Mouse (Mus musculus): ENCODE measurements at regions not wholly inside any gene's neighbourhood (a gene's known extent, or its start where the extent isn't known, plus 50 kb on each side); places are given as distances from the start of the nearest gene placed in this dataset.

DNA sequence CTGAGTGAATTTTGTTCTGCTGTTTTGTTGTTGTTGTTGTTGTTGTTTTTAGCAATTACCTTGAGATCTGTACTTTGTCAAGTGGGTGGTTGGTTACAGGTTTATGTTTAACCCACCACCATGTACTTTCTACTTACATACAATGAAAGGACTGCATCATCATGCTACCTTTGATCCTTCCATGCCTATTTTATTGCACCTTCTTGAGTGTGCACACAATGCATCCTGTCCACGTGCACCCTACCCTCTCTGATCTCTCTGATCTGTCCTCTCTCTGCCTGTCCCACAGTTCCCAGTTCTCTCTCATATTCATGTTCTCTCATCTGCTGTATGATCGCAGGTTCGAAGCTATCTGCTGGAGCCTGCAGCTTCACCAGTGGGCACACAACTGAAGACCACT is 59.9 kb upstream of the Gas1 start:
- no peak for DNase-seq

DNA sequence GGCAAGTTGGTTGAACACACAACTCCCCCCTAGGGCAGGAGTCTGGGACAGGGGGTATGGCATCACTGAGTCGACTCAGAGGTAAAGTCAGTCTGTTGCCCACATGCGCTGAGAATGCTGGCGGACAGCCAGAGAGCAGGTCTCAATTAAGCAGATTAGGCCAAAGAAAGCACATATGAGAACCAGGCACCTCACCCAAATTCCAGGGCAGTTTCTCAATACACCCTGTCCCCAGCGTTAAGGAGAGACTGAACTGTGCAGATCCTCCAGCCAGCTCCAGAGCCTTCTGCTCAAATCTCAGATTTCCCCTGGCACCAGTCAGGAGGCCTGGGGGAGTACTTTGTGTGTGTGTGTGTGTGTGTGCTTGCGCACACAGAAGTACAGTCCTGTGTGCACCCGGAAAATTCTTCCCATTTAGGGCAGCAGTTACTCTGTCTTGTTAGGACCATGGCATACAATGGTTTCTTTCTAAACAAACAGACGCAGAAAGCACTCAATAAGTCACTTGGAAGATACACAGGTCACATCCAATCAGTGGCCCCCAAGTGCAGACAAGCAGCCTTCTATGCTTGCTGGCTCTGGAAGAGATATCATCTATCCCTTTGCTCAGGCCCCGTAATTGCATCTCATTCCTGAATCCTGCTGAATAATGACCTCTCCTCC is 65.4 kb upstream of the Gas1 start:
- DNase-seq = no peak

DNA sequence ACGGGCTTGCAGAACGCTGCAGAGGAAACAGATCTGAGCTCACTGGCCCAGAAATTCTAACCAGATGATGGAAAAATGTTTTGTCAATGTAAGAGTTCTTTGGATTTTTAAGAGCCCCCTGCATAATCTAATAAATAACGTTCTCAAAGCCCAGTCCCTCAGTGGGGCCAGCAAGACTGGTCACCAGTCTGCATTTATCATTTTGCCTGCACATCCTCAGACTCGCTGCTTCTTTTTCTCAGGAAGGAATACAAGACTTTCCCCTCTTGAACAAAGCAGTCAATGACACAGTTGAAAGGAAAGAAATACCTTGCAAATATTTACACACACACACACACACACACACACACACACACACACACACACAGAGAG is 65.9 kb upstream of the Gas1 start:
- DNase-seq = no peak

DNA sequence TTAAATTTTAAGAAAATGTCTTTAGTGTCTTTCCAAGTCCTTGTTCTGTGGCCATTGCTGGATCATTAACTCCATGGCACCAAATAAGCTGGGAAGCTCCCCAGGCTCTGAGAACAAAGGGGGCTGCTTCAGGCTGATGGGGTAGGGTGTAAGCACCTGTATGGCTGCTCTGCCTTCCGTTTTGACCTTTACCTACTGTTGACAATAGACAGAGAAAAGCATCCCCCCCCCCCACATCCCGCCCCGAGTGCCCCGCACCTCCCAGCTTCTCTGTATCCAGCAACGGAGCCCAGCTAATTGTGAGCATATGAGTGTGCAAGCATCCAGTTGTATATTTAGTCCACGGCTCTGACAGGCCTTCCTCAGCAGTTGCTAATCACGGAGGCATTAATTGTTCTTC is 78.0 kb upstream of the Gas1 start:
- DNase-seq = no peak

DNA sequence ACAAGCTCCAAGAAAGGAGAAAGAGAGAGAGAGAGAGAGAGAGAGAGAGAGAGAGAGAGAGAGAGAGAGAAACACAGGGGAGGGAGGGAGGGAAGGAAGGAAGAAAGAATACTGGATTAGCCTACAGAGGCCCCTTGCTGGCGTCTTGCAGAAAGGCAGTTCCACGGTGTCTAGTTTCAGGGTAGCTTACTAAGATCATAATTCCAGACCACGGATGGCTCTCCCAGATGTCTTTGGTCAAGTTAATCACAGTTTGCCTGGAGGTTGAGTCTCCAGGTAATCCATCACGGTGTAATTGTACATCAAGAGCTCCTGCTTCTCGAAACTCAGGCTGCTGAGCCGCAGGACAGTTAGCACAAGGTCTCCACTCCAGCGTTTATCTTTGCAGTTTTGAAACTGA is 78.5 kb upstream of the Gas1 start:
- no peak for DNase-seq

DNA sequence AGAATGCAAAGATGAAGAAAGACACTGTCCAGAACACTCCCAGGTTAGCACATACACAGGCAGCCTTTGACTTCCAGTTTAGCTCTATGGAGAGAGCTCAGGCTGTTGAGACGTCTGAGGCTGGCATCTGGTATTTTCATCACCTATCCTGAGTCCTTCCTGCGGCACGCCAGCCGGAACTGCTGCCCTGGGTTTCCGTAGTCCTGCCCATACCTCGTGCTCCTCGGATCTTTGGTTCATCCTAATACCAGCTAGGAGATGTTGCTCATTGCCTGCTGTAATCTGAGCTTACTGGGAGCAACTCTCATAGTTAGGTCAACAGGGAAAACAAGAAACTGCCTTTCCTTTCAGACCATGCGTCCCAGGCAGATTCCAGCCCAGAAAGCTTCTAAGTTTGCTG is 79.8 kb upstream of the Gas1 start:
- DNase-seq = no peak

DNA sequence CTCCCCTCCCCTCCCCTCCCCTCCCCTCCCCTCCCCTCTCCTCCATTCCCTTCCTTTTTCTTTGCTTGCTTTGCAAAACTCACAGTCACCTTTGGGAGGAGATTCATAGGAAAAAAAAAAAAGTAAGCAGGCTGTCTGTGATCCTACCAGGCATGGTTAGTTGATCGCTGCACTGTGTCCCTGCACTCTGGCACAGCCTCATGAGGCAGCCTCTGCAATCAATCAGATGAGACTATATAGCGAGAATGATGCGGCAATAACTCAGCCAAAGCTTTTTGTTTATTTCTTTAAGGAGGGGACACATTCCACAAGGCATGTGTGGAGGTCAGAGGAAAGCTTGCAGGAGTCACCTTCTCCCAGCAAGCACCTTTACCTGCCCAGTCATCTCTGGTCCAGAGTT is 80.7 kb upstream of the Gas1 start:
- DNase-seq = no peak

DNA sequence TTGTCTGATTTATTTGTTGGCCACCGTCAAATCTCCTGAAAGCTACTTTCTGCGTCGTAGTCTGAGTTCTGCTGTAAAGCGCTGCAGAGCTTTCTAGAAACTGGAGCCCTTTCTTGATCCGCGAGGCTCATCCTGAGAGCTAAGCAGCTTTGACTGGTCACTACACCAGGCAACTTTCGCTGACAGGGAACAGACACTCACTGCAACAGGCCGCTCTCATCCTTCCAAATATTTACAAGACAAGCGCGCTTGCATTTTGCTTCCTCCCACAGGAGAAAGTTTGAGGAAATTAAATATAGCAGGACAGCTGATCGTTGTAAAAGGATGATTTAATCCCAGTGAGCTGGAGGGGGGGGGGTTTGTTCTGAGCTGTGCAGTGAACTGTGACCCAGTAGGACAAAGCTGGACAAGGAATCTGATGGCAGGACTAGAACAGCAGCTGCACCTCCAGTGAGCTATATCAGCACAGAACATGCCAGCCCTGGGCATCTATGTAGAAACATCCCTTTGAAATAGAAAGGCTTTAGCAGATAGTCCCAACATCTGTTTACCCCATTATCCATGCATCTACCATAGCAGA is 85.4 kb upstream of the Gas1 start:
- no peak for DNase-seq

DNA sequence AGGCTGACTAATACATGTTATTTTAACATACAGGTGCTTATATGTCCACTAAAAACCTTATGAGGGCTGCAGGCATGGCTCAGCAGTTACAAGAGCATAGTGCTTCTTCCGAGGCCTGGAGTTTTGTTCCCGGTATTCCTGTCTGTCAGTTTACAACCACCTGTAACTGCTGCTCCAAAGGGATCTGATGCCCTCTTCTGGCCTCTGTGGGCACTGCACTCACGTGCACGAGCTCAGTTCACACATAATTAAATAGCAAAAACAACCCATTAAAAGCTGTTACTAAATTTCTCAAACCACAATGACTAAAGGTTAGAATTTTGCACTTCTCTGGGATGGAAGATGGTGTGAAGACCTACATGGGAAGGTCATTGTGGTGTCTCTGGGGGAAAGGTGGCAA is 87.3 kb upstream of the Gas1 start:
- DNase-seq = no peak

DNA sequence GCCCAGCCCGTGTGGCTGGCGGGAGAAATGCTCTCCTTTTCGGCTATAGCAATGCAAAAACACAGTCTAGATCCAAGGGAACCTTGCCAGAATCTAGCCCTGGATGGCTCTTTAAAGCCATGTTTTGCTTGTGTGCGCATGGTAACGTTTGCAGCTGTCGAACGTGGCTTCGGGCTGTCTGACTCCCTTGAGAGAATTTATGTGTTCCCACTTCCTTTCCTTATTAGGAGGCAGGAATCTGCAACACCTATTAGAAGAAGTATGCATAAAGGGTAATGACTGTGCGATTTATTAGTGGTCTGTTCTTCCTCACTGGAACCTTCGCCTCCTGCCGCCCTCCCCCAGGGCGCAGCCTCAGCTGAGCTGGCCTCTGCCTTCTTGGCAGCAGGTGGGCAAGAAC is 90.4 kb upstream of the Gas1 start:
- peak; percentile 39 for DNase-seq

DNA sequence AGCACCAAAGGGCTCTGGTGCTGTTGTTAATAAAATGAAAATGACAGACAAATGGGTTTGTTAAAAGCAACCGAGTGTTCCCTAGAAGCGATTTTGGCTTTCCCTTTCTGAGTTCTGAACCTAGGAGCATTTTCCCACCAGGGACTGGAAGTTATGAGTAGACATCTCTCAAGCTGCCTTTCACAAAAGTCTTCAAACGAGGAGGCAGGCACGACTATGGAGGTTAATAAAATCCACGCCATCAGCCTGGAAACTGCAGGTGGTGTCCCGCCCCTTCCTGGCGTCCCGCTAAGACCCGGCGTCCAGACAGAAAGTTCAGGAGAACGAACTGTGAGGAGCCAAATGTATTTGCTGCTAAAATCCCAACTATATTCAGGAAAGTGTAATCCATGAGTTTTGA is 91.1 kb upstream of the Gas1 start:
- DNase-seq = no peak

DNA sequence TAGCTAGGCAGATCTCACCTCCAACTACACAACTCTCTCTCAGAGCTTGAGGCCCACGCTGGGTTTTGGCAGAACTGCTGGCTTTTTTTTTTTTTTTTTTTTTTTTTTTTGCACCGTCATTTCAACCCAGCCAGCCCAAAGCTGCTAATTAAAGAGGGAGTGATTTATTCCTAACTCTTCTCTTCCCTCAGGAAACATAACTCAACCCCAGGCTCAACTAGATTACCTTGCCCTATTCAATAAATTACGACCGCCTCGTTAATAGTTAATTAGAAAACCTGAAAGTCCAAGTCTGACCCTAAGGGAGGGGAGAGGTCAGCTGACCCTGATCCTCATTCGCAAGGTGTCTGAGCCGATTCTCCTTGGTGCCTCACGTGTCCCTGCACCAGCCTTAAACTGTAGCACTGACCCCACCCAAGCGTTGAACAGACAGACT is 92.3 kb upstream of the Gas1 start:
- no peak for DNase-seq

DNA sequence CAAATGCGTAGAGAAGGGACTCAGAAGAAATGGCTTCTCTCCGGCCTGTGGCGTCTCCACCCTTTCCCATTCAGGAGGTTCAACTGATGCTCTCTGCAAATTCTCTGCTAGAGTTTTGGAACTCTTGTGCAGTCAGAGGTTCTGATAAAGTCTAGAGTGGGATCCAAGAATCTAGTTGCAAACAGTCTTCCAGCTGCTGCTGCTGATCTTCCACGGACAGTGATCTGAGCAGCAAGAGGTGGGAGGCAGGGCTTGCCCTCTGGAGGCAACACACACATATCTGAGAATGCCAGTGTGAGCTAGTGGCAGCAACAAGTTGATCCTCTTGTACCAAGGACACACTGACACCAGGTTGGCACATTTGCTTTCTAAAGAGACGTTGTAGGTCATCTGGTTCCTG is 93.4 kb upstream of the Gas1 start:
- no peak for DNase-seq

DNA sequence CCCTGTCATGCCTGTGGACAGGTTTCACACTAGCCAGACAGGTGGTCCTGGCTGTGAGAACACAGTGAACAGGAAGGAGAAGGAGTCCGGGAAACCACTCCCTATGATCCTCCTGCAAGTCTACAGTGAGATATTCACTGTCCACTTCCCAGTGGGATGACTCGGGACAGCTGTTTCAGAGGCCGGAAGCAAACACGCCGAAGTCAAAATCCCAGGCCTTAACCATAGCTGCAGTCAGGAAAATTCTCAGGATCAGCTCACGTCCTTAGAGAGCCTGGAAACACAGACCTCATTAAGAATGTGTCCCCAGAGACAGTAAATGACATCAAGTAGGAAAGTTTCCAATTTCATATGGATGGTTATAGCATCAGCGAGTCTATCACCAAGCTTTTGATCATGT is 96.2 kb upstream of the Gas1 start:
- DNase-seq = no peak

DNA sequence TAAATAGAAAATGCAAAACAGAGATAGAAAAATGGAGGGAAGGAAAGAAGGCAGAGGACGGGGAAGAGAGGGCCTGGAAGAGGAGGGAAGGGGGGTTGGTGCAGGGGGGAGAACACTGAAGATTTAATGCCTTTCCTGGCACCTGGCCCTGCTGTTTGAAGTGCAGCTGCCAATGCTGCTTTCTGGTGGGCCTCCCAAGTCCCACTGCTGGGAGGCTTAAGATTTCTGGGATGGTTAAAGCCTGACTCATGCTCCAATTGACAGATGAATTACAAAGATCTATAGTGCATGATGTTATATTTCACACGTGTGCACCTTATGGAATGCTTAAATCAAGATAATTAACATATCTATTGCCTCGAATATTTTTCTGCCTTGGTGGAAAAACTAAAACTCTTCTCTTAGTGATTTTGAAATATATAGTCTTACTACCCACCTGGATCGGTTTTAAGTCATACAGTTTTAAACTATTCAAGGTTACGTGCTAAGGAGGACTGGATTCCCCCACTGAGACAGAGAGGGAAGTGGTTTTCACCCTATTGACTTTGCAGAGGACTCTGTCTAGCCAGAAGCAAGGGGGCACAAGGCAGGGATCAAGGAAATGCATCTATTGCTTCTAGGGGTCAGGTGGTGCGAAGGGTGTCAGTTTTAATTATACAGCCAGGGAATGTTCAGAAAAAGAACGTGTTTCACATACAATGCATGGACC is 105.5 kb upstream of the Gas1 start:
- DNase-seq = peak; percentile 37

DNA sequence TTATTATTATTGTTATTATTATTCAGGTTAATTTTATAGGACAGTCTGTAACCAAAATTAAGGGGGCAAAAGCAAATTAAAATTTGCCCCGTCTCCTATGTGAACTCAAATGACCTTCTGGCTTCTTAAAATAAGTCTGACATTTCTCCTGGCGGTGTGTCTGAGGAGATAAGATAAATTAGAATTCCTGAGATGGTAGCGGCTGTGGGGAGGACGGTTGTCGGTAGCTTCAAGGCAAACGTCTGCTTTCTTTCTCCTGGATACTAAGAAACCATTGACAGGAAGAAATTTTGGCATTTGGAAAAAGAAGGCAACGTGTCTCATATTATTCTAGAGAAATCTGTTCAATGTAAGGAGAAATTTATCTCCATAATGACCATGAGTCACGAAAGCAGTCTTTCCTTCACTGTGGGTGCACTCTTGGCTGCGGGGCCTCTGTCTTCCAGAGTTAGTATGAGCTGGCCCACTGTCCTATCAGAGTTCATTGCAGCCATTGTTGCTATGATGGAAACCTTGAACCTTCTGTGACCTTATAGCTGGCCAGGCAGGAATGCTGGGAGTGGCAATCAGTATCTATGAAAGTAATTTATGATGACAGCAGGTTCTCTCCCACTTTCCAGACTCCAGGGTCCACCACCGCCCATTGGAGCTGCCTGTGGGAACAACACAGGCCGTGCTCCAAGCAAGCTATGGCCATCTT is 109.5 kb upstream of the Gas1 start:
- DNase-seq = no peak

DNA sequence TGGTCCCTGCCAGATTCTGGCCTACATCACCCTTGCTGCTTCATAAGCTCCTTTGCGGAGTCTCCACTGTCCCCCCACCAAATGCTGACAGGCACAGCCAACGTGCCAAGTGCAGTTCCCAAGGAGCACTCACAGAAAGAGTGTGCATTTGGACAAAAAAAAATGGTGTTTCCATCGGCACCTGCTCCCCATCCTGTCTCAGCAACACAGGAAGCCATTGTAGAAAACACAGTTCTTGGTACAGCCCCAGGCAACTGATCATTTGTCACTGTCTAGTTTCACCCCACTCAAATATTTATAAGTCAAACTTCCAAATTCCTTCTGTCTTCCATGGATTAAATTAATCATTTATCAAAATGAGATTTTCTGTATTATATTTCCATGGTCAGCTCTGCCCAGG is 112.5 kb upstream of the Gas1 start:
- no peak for DNase-seq

DNA sequence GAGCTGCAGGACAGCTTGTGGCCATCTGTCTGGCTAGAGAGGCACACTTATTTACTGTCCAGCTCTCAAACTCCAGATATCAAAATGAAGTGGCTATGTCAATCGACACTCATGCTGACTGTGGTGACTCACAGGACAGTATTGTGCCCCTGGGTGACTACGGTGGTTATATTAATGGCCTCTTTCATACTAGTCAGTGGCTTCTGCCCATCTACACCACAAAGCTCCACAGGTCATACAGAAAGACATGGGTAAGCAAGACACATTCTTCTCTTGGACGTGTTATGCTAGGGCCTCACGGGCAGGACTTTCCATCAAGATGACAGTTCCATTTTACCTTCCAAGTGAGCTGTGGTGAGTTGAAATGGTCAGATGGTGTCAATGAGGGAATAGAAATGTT is 113.7 kb upstream of the Gas1 start:
- DNase-seq = no peak

DNA sequence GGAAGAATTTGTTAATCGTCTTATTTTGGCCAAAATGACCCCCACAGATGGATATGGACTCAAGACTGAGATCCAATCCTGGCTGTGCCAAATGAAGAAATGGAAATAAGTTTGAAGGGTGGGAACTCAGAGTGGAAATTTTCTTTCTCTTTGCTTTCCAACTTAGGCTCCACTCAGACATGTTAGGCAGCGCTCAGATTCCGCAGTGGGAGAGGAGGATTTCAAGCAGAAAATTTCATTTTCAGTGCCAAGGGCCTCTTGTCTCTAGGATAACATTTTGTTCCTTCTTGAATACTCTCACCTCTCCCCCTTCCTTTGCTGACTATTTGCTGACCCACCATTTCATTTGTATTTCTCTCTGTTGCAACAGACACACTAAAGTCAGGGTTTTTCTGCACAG is 114.2 kb upstream of the Gas1 start:
- no peak for DNase-seq

DNA sequence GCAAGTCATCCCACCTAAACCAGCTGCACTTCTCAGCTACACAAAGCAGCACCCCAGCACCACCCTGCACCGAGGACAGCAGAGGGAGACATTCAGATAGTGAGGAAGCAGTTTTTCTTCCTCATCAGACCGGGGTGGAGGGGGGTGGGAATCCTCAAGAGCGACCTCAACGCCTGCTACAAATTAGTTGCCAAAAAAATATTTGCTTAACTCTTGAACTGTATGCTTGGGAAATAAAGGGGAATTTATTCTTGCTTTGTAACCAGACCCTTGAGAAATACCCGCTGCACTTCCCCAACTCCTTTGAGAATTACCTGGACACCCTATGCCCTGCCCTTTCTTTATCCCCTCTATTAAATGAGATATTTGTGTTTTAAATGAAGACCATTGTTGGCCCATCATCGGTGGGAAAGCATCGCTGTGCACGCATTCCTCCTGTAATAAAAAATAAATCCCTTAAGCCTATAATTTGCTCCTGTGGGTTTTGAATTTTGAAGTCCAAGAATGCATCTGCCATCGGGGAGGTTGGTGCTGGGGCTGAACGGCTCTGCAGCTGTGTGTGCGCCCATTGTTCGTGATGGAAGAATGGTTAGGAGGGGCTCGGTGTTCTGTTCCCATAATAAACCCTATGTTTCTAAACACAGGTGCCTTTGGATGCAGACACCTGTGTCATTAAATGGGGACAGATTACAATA is 119.2 kb upstream of the Gas1 start:
- DNase-seq = no peak

DNA sequence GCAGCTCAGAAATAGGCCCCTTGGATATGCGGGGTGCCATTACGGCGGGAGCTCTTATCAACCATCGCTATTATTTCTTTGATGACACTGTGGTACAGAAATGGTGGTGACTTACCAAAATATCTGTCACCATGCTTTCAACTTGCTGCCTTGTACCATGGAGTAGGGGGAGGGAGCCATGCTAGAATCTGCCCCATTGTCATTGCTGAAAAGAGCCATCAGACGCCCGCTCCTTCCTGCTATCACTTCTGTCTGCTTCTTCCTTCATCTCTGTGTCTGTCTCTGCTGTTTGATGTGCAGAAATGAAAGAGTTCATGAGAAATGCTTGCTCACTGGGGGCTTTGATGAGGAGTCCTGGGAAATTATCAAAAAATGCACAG is 119.7 kb upstream of the Gas1 start:
- no peak for DNase-seq

DNA sequence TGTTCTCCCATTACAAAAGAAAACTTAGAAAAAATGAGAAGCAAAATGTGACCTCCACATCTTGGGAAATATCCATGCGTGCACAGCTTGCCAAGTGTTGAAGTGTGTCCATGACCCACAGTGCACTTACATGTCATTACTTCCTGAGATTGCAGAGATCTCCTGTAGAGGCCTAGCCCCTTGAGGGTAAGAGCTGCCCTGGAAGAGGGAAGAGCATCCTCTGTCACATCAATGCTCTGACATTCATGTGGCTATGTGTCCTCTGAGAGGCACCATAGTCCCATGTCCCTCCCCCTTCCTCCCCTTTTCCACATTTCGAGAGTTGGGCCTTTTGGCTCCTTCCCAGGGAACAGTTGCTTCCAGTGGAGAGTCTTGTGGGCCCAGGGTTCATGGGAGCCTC is 121.4 kb upstream of the Gas1 start:
- DNase-seq = peak; percentile 24

DNA sequence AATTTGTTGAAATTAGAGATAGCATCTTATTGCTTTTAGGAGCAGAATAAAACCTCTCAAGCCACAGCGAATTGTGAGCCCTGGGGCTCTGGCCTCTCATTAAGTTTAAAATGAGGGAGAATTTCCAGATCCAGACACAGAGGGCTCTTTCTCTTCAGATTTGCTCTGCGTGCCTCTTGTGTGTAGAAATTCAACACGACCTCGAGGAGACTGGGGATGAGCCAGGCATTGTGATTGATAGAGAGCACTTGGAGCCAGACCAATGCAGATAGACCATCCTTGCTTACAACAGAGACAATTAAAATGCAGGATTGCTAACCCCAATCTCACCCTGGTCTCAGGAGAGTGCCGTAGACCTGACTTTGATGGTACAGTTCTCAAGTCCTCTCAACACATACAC is 121.9 kb upstream of the Gas1 start:
- no peak for DNase-seq

Data from gastrocnemius, postnatal 10 days (tissue).